Mouse (Mus musculus): ENCODE measurements around the gene Arid3b. TPM values are rescaled to one million over a fixed set of nuclear protein-coding genes. Genes with fewer than 3 reads are reported as not detected.

Arid3b gene
- total RNA-seq, 1 experiment, result 23.4 TPM

DNA sequence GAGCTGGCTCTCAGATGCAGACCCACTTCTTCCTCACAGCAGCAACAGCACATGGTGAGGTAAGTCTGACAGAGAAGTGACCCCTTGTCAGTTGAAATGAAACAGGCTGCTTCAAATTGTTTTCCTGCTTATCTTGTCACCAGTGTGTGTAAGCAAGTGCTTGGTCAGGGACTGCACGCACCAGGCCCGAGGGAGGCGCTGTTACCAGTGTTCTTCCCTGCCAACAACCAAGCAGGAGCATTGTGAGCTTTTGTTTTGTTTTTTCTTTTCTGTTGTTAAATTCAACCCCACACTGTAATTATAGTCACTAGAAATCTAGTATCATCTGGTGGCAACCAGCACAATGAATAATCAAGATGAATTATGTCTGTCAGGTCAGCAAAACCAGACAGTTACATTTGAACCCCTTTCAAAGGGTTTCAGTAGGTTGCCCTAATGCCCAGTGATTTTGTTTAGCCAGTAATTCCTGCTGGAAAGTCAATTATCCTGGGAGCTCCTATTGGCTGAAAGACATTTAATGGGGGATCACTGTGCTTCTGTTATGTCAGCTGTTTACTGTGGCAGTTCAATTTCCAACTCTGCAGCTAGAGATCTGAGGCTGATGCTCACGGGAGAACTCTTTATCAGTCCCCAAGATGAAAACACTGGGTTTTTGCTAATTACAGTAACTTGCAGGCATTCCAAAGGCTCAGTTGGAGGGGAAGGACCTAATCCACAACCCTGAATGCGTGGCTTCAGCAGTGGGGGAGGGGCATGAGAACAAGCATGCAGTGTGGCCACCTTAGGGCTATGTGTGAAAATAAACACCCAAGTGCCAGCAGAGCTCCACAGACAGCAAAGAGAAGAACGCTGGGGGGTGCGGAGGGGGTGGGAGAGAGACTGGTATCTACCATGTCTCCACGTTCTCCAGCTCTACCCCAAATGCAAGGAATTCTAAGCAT, 24.5 kb downstream of the Arid3b start:
- peaks cover 7% of the 10 kb centered on the region; the same call in 1 of the 2 replicates for H3K36me3 ChIP-seq (ENCODE audit: control insufficient read depth, insufficient read depth, low read length, poor library complexity, severe bottlenecking)
- H3K9me3 ChIP-seq (ENCODE audit: control insufficient read depth, insufficient read depth, low read depth, low read length), result no peaks in the 10 kb centered on the region
- in situ Hi-C loops (cut with MboI; ENCODE audit: low sequenced_read_pairs in 2 of 2, unreplicated experiment in 2 of 2), result no loop called here
- H3K9ac ChIP-seq (ENCODE audit: insufficient read depth, low read depth, low read length, poor library complexity, severe bottlenecking), result no peak overlapping the region
- no peak for DNase-seq (ENCODE audit: low read depth, low spot score)
- no peak overlapping the region for H3K4me3 ChIP-seq (ENCODE audit: insufficient read depth in 1 of 2, low read depth in 1 of 2, low read length in 2 of 2, poor library complexity in 1 of 2, severe bottlenecking in 1 of 2)
- TF ChIP-seq CHD2 (IDR thresholded peaks at IDR 0.05; ENCODE audit: low read depth, low read length) (no peak), MAFK (IDR thresholded peaks at IDR 0.05; ENCODE audit: insufficient read depth, low read depth, low read length) (no peak), ZC3H11A (IDR thresholded peaks at IDR 0.05; ENCODE audit: borderline replicate concordance, low read depth, low read length) (no peak), HCFC1 (IDR thresholded peaks at IDR 0.05; ENCODE audit: borderline replicate concordance, insufficient read depth, low read length) (no peak), ZNF384 (IDR thresholded peaks at IDR 0.05; ENCODE audit: low read depth, low read length) (no peak)
- H3K27ac ChIP-seq (ENCODE audit: insufficient read depth, low read depth, low read length, poor library complexity, severe bottlenecking), result no peak overlapping the region
- H3K4me1 ChIP-seq (ENCODE audit: control insufficient read depth in 2 of 2, insufficient read depth in 2 of 2, low read length in 2 of 2, poor library complexity in 1 of 2), result peaks cover 8 to 39% of the 10 kb centered on the region in 2 experiments; a peak in 3 of 4 replicates

DNA sequence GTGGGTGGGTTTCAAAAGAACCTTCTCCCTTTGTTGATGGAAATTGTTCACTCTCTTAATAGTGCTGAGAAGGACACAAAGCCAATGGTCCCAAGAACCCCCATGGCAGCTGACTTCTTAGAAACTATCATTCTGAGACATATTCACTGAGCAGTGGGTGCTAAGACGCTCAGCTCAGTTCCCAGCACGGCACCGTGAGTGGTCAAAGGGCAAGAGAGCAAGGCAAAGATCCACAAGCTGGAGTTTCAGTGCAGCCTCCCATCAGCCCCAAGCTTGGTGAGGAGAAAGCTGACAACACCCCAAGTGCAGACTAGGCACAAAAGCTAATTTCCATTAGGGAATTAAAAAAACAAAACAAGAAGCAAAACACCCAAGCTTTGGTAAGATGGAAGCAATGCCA, 25.9 kb downstream of the Arid3b start:
- no peaks in the 10 kb centered on the region for H3K9me3 ChIP-seq (ENCODE audit: control insufficient read depth, insufficient read depth, low read depth, low read length)
- H3K4me1 ChIP-seq (ENCODE audit: control insufficient read depth in 2 of 2, insufficient read depth in 2 of 2, low read length in 2 of 2, poor library complexity in 1 of 2), result peaks cover 14 to 41% of the 10 kb centered on the region in 2 experiments; a peak in 3 of 4 replicates
- H3K36me3 ChIP-seq (ENCODE audit: control insufficient read depth, insufficient read depth, low read length, poor library complexity, severe bottlenecking), result peaks cover 7% of the 10 kb centered on the region; the same call in 1 of the 2 replicates
- no peak overlapping the region for H3K4me3 ChIP-seq (ENCODE audit: insufficient read depth in 1 of 2, low read depth in 1 of 2, low read length in 2 of 2, poor library complexity in 1 of 2, severe bottlenecking in 1 of 2)
- TF ChIP-seq ZNF384 (IDR thresholded peaks at IDR 0.05; ENCODE audit: low read depth, low read length), result no peak
- TF ChIP-seq MAFK (IDR thresholded peaks at IDR 0.05; ENCODE audit: insufficient read depth, low read depth, low read length), result no peak
- TF ChIP-seq HCFC1 (IDR thresholded peaks at IDR 0.05; ENCODE audit: borderline replicate concordance, insufficient read depth, low read length), result no peak
- TF ChIP-seq ZC3H11A (IDR thresholded peaks at IDR 0.05; ENCODE audit: borderline replicate concordance, low read depth, low read length), result no peak
- no peak for TF ChIP-seq CHD2 (IDR thresholded peaks at IDR 0.05; ENCODE audit: low read depth, low read length)
- in situ Hi-C loops (cut with MboI; ENCODE audit: low sequenced_read_pairs in 2 of 2, unreplicated experiment in 2 of 2), result no loop called here
- no peak overlapping the region for H3K9ac ChIP-seq (ENCODE audit: insufficient read depth, low read depth, low read length, poor library complexity, severe bottlenecking)
- no peak overlapping the region for H3K27ac ChIP-seq (ENCODE audit: insufficient read depth, low read depth, low read length, poor library complexity, severe bottlenecking)
- DNase-seq (ENCODE audit: low read depth, low spot score), result no peak

DNA sequence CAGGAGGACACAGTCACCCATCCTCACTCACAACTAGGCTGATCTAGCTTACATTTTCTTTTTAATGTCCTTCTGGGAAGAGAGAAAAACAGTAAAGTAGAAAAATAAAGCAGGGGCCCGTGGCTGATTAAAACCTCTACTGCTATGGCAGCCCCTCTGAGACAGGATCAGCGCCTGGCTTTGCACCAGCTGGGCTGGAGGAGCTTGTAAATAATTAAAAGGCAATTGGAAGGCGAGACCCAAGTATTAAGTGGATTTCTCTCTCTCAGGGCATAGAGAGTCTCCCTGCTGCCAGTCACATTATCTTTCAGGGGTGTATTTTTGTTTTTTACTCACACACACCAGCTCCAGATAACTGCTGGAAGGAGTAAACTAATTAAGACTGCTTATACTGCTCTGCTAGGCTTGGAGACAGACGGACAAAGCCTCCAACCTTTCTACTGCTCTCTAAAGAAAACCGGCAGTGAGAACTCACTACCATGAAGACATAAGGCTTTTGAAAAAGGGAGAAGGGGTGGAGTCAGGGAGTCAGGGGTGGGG, 27.8 kb downstream of the Arid3b start:
- in situ Hi-C loops (cut with MboI; ENCODE audit: low sequenced_read_pairs in 2 of 2, unreplicated experiment in 2 of 2), result no loop called here
- TF ChIP-seq ZC3H11A (IDR thresholded peaks at IDR 0.05; ENCODE audit: borderline replicate concordance, low read depth, low read length) (no peak), ZNF384 (IDR thresholded peaks at IDR 0.05; ENCODE audit: low read depth, low read length) (no peak), HCFC1 (IDR thresholded peaks at IDR 0.05; ENCODE audit: borderline replicate concordance, insufficient read depth, low read length) (no peak), MAFK (IDR thresholded peaks at IDR 0.05; ENCODE audit: insufficient read depth, low read depth, low read length) (no peak), CHD2 (IDR thresholded peaks at IDR 0.05; ENCODE audit: low read depth, low read length) (no peak)
- Histone ChIP-seq H3K9ac (ENCODE audit: insufficient read depth, low read depth, low read length, poor library complexity, severe bottlenecking) (no peak overlapping the region), H3K9me3 (ENCODE audit: control insufficient read depth, insufficient read depth, low read depth, low read length) (no peaks in the 10 kb centered on the region), H3K4me3 (ENCODE audit: insufficient read depth in 1 of 2, low read depth in 1 of 2, low read length in 2 of 2, poor library complexity in 1 of 2, severe bottlenecking in 1 of 2) (no peak overlapping the region), H3K36me3 (ENCODE audit: control insufficient read depth, insufficient read depth, low read length, poor library complexity, severe bottlenecking) (peaks cover 7% of the 10 kb centered on the region; the same call in 1 of the 2 replicates), H3K4me1 (ENCODE audit: control insufficient read depth in 2 of 2, insufficient read depth in 2 of 2, low read length in 2 of 2, poor library complexity in 1 of 2) (peaks cover 20 to 39% of the 10 kb centered on the region in 2 experiments), H3K27ac (ENCODE audit: insufficient read depth, low read depth, low read length, poor library complexity, severe bottlenecking) (no peak overlapping the region)
- no peak for DNase-seq (ENCODE audit: low read depth, low spot score)

DNA sequence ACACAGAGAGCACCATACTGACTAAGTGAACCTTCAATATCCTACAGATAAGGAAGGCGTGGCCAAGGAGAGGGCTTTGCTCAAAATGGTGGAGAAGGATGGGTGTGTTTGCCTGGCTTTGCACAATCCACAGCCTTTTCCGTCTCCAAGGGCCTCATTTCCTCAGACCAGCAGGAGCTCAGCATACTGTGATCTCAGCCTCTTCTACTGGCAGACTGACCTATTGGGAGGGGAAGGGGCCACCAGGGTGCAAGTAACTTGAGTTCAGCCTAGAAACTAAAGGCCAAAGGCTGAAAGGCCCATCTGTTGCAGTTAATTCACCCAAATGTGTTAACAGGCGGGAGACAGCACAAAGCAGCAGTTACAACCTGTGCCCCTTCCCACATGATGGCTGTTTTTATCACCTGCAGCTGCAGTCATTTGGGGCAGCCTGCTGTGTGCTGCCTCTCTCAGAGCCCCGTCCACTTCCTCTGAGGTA, 29.4 kb downstream of the Arid3b start:
- in situ Hi-C loops (cut with MboI; ENCODE audit: low sequenced_read_pairs in 2 of 2, unreplicated experiment in 2 of 2), result no loop called here
- DNase-seq (ENCODE audit: low read depth, low spot score), result no peak
- Histone ChIP-seq H3K4me3 (ENCODE audit: insufficient read depth in 1 of 2, low read depth in 1 of 2, low read length in 2 of 2, poor library complexity in 1 of 2, severe bottlenecking in 1 of 2) (no peak overlapping the region), H3K9me3 (ENCODE audit: control insufficient read depth, insufficient read depth, low read depth, low read length) (no peaks in the 10 kb centered on the region), H3K4me1 (ENCODE audit: control insufficient read depth in 2 of 2, insufficient read depth in 2 of 2, low read length in 2 of 2, poor library complexity in 1 of 2) (peaks cover 20 to 34% of the 10 kb centered on the region in 2 experiments), H3K27ac (ENCODE audit: insufficient read depth, low read depth, low read length, poor library complexity, severe bottlenecking) (peak overlapping the region; percentile 74), H3K9ac (ENCODE audit: insufficient read depth, low read depth, low read length, poor library complexity, severe bottlenecking) (no peak overlapping the region; the same call in 1 of the 2 replicates), H3K36me3 (ENCODE audit: control insufficient read depth, insufficient read depth, low read length, poor library complexity, severe bottlenecking) (peaks cover 9% of the 10 kb centered on the region; the same call in 1 of the 2 replicates)
- TF ChIP-seq ZC3H11A (IDR thresholded peaks at IDR 0.05; ENCODE audit: borderline replicate concordance, low read depth, low read length) (no peak), CHD2 (IDR thresholded peaks at IDR 0.05; ENCODE audit: low read depth, low read length) (no peak), HCFC1 (IDR thresholded peaks at IDR 0.05; ENCODE audit: borderline replicate concordance, insufficient read depth, low read length) (no peak), ZNF384 (IDR thresholded peaks at IDR 0.05; ENCODE audit: low read depth, low read length) (no peak), MAFK (IDR thresholded peaks at IDR 0.05; ENCODE audit: insufficient read depth, low read depth, low read length) (no peak)
